Mouse (Mus musculus) gastrocnemius, postnatal 25 days (tissue): ENCODE data around the gene Ndfip2. TPM values are rescaled to one million over a fixed set of nuclear protein-coding genes. Genes with fewer than 3 reads are reported as not detected.

Experiments used
- DNase-seq: peaks from one replicate; pipeline ENCODE4 v3.0.0; 2022
- long read RNA-seq, 2 experiments: library from polyadenylated mRNA; stranded (forward); transcript quantifications; one replicate each; pipeline ENCODE4 v2.0.0; 2021
- total RNA-seq, 2 experiments: library from RNA; stranded (reverse); gene quantifications; 1 replicate in 1 of 2; 2 replicates in 1 of 2; pipeline ENCODE4 v1.2.3; 2021

The Ndfip2 gene
- total RNA-seq: 10 to 100 TPM; 13.2 to 13.3 TPM
- long read RNA-seq, experiment 1, transcript Ndfip2-206 (8 exons, 2,532 nt): major isoform, 23 of 40 reads
- long read RNA-seq, experiment 1, transcript Ndfip2-202 (8 exons, 1,695 nt): minor isoform, 12 of 40 reads
- long read RNA-seq, experiment 1, partial matches to known transcripts: 0 of 40 reads
- long read RNA-seq, experiment 1, other reads (novel, unspliced or antisense): 5 of 40 reads
- long read RNA-seq, experiment 2, transcript Ndfip2-206 (8 exons, 2,532 nt): major isoform, 43 of 65 reads
- long read RNA-seq, experiment 2, transcript Ndfip2-202 (8 exons, 1,695 nt): minor isoform, 13 of 65 reads
- long read RNA-seq, experiment 2, partial matches to known transcripts: 1 of 65 reads
- long read RNA-seq, experiment 2, other reads (novel, unspliced or antisense): 8 of 65 reads

DNA sequence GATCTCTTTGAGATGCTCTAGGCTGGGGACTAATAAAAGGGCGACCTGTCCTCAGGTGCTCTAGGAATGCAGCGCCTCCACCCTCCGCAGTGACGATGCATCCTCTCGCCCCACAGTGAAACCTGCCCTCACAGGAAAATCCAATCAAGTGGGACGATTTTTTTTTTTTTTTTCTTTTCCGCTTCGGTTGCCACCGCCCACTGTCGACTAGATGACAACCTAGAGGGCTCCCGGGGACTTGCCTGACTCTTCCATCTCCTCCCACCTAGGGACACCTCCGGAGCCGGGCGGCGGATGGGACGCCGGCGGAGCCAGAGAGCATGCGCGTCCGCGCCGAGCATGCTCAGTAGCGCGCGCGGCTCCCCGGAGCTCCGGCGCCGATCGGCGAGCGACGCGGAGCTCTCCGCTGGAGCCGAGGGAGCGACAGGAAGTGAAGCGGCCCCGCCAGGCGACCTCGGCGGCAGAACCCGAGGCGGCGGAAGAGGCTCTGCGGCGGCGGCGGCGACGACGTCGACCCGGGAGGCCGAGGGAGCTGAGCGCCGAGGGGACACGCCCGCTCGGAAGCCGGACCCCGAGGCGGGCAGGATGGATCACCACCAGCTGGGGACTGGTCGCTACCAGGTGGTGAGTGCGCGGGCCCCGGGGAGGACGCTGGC is at the start of gene Ndfip2:
Gene Ndfip2, plus strand, starts transcription at position 195 of the 656 bp plus-strand sequence.
- peak; percentile 88 for DNase-seq

- no peak for DNase-seq
Observed at GRCm38 (mm10) chr14:105219525-105220376, 38.6 kb upstream of the Ndfip2 start.

GRCm38 (mm10) chr14:105222240-105222639 is 36.1 kb upstream of the Ndfip2 start:
- DNase-seq: no peak

GRCm38 (mm10) chr14:105225790-105226189 is 32.6 kb upstream of the Ndfip2 start:
- no peak for DNase-seq

DNA sequence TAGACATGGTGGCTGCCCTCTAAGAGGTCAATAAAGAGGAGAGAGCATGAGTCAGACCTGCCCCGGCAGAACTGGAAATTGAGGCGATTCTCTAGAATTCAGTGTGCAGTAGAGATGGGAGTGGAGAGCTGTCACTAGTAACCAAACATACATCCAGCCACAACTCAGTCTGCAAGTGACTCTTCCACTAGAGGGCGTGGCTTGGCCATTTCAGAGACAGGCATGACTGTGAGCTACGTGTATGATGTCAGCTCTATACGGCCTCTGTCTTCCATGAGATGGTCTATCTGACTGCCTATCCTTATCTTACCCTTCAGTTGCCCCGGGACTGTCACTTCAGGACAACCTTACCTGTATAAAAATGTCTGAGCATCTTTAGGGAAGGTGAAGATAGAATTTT is 26.0 kb upstream of the Ndfip2 start:
- DNase-seq: no peak

- DNase-seq: no peak
Observed at GRCm38 (mm10) chr14:105236596-105236995, 21.8 kb upstream of the Ndfip2 start.

DNA sequence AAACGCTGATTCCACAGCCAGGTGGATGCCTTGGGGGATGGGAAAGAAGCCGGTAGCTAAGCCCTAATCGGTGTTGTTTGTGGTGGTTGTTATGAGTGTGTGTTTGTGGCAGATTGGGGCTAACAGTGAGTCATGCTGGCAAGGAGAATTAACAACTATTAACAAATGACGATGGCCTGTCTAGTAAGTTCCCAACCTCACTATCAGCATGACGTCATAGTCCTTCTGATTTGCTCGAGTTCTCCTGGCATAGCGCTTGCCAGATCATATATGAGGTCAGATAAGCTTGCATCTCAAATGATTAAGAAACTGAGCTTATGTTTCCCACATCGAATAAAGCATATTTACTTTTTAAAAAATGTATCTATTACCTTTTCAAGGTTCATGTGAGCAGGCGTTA is 20.6 kb upstream of the Ndfip2 start:
- DNase-seq: no peak

GRCm38 (mm10) chr14:105238450-105239038 is 19.8 kb upstream of the Ndfip2 start:
- DNase-seq: no peak

- DNase-seq: no peak
Observed at GRCm38 (mm10) chr14:105240120-105240519, 18.3 kb upstream of the Ndfip2 start.

GRCm38 (mm10) chr14:105243805-105244443 is 14.4 kb upstream of the Ndfip2 start:
- no peak for DNase-seq

GRCm38 (mm10) chr14:105251038-105251437 is 7.3 kb upstream of the Ndfip2 start:
- no peak for DNase-seq

DNA sequence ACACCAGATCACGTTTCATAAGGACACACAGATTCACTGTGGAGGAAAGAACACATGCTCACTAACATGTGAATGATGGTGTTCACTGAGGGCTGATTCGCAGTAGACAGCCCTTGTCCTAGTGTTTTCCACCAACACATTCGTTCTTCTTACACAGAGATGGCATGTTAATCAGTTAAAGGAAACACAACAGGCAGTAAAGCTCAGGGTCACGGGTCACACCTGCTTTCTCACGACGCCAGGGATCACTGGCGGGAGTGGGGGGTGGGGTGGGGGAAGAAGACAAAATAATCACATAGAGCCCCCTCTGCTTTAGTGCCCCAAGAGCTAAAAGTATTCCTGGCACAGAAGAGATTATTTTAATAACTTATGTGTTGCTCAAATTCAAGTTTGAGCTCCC is 5.1 kb upstream of the Ndfip2 start:
- DNase-seq: no peak

DNA sequence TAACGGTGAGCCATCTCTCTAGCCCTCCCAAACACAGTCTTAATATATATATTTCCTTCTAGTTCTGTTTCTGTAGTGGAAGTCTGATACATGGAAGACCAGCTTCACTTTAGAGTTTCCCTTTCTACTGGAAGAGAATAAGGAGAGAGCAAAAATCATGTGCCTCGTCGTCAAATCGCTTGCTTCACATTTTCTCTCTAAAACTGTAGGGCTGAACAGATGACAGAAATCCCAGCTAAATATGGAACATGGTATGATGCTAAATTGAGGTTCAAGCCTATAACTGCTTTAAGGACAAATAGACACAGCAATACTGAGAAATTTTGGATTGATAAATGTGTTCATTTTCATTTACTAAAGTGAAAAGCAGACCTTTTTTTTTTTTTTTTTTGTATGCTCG is 4.0 kb upstream of the Ndfip2 start:
- no peak for DNase-seq

DNA sequence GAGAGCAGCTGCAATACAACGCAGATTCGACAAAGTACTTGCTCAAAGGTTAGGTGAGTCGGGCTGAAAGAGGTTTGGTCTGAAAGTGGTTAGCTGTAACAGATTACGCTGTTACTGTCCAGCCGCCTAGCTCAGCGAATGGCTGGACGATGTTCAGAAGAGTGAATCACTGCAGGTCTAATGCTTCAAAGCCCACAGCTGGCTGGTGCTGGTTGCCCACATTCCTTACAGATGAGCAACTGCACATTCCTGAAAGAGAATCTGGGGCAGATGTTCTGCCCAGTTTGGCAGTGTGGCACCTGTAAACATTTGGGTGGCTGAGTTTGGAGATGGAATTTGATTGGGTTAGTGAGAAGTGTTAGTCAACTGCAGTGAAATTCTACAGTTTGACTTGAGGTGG is 2.8 kb upstream of the Ndfip2 start:
- peak; percentile 6 for DNase-seq

GRCm38 (mm10) chr14:105259035-105259880 is 885 bp downstream of the Ndfip2 start:
- peak; percentile 18 for DNase-seq

DNA sequence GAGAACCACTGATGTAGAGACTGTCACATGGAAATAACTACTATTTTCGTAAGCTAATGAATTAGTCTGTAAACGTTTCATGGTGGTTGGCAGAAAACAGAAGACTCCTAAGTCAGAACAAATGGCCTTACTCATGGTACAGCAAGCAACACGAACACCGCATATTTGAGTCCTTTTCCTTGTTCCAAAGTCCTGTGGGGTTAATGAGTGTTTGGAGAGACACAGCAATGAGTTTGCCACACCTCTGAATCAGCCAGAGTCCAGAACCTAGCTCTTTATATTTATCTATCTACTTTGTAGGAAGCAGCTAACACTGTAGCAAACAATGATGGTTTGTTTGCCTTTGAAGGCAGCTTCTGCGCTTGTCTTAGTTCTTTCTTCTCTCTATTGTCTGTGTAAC is 4.5 kb downstream of the Ndfip2 start:
- no peak for DNase-seq

GRCm38 (mm10) chr14:105267095-105267494 is 8.7 kb downstream of the Ndfip2 start:
- no peak for DNase-seq

GRCm38 (mm10) chr14:105272030-105272429 is 13.7 kb downstream of the Ndfip2 start:
- DNase-seq: no peak

DNA sequence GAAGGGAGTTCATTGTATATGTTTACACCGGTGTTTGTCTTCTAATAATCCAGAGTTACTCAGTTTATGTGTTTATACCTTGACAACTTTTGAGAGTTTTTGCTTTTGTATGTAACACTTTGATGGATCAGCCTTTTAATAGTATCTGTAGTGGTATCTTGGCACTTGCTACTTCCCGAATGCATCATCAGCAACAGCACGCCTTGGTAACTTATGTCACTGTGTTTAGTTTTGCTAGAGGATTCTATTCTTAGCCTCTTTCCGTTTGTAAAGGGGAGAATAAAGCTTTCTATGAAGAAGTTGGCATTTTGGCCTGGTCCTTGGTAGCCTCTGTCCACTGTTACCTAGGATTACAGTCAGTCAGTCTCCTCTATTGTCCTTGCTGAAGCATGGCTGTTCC is 14.2 kb downstream of the Ndfip2 start:
- no peak for DNase-seq

DNA sequence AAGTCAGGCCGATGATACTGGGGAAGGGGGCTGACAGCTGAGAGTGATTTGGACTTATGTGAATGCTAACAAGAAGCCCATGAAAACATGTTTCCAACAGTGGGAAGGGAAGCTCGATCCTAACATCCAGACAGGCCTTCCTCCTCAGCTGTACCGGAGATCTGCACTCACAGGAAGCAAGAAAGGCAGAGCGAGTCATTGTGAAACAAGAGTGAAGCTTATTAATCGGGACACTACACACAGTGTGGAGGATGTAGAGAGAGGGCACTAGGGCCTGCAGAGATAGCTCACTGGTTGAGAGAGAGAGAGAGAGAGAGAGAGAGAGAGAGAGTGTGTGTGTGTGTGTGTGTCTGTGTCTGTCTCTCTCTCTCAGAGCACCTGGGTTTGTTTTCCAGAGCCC is 16.8 kb downstream of the Ndfip2 start:
- no peak for DNase-seq

GRCm38 (mm10) chr14:105277277-105277676 is 18.9 kb downstream of the Ndfip2 start:
- no peak for DNase-seq
